Mouse (Mus musculus): ENCODE measurements around the gene Sf3b6. TPM values are rescaled to one million over a fixed set of nuclear protein-coding genes. Genes with fewer than 3 reads are reported as not detected.

Gene Sf3b6
- total and polyA plus RNA-seq, 2 experiments from 2014 or later = 72.9 to 341 TPM

DNA sequence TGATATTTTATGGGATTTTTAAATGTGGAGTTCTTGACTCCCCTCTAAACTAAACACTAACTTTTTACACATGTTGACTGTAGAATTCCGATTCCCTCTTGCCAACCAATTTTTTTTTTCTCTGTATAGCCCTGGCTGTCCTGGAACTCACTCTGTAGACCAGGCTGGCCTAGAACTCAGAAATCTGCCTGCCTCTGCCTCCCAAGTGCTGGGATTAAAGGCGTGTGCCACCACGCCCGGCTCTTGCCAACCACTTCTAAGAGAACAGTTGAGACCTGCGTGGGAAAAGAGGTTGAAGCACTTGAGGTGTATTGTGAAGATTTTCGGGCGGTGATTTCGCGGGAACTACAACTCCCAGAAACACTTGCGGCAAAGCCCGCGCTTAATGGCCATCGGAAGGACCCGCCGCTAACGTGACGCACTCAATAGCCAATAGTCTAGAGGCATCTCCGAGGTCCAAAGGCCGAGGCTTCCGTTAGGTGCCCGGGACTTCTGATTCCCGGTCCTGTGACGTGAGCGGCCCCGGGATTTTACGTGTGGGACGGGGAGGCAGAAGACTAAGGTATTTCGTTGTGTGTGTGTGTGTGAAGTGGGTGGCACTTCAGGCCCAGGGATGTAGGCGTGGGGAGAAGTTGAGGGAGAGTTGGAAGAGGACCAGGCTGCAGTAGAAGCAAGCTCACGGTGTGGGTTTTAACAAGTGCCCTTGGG lies 25.7 kb downstream of the Sf3b6 start, which contains the start of gene Wdcp:
Gene Wdcp (plus strand): TSS at position 414 of the 708 bp plus-strand sequence.
- no peak within 1 kb of the TSS; the same call in 1 of the 2 replicates for H3K9ac ChIP-seq (replicated peaks; ENCODE audit: low read length, poor library complexity, severe bottlenecking)
- H3K4me2 ChIP-seq (ENCODE audit: low read depth, low read length, poor library complexity, severe bottlenecking) = peak within 1 kb of the TSS; percentile 58
- DNase-seq (ENCODE audit: low spot score) (peak; percentile 95), ATAC-seq (ENCODE audit: low FRiP score) (peak; percentile 90)
- peak within 1 kb of the TSS; percentile 45 for H3K4me3 ChIP-seq (ENCODE audit: low read depth, low read length)
- no peaks in the 10 kb centered on the region for H3K4me1 ChIP-seq (ENCODE audit: insufficient read depth, low read length)
- under 1% methylated on average over 30 of the region's 30 CpGs for WGBS
- no peaks in the 10 kb centered on the region for H3K9me3 ChIP-seq (ENCODE audit: low read length)
- no peaks in the 10 kb centered on the region for H3K27me3 ChIP-seq (ENCODE audit: insufficient read depth, low read length)
- H3K27ac ChIP-seq (ENCODE audit: low read depth, low read length) = no peak within 1 kb of the TSS
- H3K36me3 ChIP-seq (ENCODE audit: insufficient read depth, low read length) = no peaks in the 10 kb centered on the region
- TF ChIP-seq CTCF (IDR thresholded peaks at IDR 0.05) = no peak

DNA sequence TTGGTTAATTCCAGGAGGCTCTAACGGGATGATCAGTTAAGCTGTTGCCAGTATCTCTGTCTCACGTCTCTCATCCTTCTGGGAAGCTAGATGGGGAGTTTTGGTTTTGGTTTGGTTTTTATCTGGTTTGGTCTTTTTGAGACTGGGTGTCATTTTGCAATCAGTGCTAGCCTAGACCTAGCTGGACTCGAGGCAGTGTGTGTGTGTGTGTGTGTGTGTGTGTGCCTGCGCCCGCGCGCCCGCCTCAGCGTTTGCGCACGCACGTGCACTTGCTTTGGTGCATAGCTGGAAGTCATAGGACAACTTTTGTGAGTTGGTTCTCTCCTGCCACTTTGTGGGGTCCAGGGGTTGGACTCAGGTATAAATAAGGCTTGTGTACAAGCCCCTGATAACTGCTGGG lies 26.4 kb downstream of the Sf3b6 start:
- H3K27ac ChIP-seq (ENCODE audit: low read depth, low read length) = no peak overlapping the region
- peak overlapping the region; percentile 58 for H3K4me2 ChIP-seq (ENCODE audit: low read depth, low read length, poor library complexity, severe bottlenecking)
- DNase-seq (ENCODE audit: low spot score) (peak; percentile 47), ATAC-seq (ENCODE audit: low FRiP score) (peak; percentile 32; the same call in 1 of the 2 replicates)
- 2% methylated on average over 12 of the region's 12 CpGs for WGBS
- H3K9ac ChIP-seq (replicated peaks; ENCODE audit: low read length, poor library complexity, severe bottlenecking) = no peak overlapping the region; the same call in 1 of the 2 replicates
- no peaks in the 10 kb centered on the region for H3K4me1 ChIP-seq (ENCODE audit: insufficient read depth, low read length)
- peak overlapping the region; percentile 45 for H3K4me3 ChIP-seq (ENCODE audit: low read depth, low read length)
- no peak for TF ChIP-seq CTCF (IDR thresholded peaks at IDR 0.05)
- no peaks in the 10 kb centered on the region for H3K9me3 ChIP-seq (ENCODE audit: low read length)
- H3K27me3 ChIP-seq (ENCODE audit: insufficient read depth, low read length) = no peaks in the 10 kb centered on the region
- H3K36me3 ChIP-seq (ENCODE audit: insufficient read depth, low read length) = no peaks in the 10 kb centered on the region

DNA sequence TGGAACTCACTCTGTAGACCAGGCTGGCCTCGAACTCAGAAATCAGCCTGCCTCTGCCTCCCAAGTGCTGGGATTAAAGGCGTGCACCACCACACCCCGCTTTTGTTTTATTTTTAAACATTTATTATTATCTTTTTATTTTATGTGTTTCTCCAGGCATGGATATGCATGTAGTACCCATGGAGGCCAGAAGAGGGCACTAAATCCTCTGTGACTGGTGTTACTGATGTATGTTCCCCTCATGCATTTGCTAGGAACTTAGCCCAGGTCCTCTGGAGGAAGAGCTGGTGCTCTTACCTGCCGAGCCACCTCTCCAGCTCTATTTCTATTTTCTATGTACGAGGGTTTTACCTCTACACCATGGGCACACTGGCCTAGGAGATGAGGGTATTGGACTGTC lies 38.8 kb downstream of the Sf3b6 start:
- Histone ChIP-seq H3K4me2 (ENCODE audit: low read depth, low read length, poor library complexity, severe bottlenecking) (no peak overlapping the region), H3K4me1 (ENCODE audit: insufficient read depth, low read length) (no peaks in the 10 kb centered on the region), H3K36me3 (ENCODE audit: insufficient read depth, low read length) (peaks cover 5% of the 10 kb centered on the region; the same call in 1 of the 2 replicates), H3K9ac (replicated peaks; ENCODE audit: low read length, poor library complexity, severe bottlenecking) (no peak overlapping the region), H3K27ac (ENCODE audit: low read depth, low read length) (no peak overlapping the region), H3K27me3 (ENCODE audit: insufficient read depth, low read length) (no peaks in the 10 kb centered on the region), H3K4me3 (ENCODE audit: low read depth, low read length) (no peak overlapping the region), H3K9me3 (ENCODE audit: low read length) (no peaks in the 10 kb centered on the region)
- peak; percentile 51 for TF ChIP-seq CTCF (IDR thresholded peaks at IDR 0.05)
- DNase-seq (ENCODE audit: low spot score) (no peak), ATAC-seq (ENCODE audit: low FRiP score) (no peak)
- 97% methylated on average over 5 of the region's 5 CpGs for WGBS

DNA sequence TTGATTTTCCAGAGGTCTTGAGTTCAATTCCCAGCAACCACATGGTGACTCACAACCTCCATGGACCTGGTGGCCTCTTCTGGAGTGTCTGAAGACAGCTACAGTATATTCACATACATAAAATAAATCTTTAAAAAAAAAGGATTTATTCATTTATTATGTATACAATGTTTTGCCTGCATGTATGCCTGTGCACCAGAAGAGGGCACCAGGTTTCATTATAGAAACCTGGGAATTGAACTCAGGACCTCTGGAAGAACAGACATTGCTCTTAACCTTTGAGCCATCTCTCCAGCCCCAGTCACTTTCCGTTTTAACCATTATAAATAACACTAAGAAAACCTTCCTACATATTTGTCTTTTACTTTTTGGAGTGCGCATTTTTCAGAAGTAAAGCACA lies 39.5 kb downstream of the Sf3b6 start:
- ATAC-seq (ENCODE audit: low FRiP score) = no peak
- H3K9me3 ChIP-seq (ENCODE audit: low read length) = no peaks in the 10 kb centered on the region
- H3K4me3 ChIP-seq (ENCODE audit: low read depth, low read length) = no peak overlapping the region
- no peak overlapping the region for H3K27ac ChIP-seq (ENCODE audit: low read depth, low read length)
- H3K4me2 ChIP-seq (ENCODE audit: low read depth, low read length, poor library complexity, severe bottlenecking) = no peak overlapping the region
- H3K9ac ChIP-seq (replicated peaks; ENCODE audit: low read length, poor library complexity, severe bottlenecking) = no peak overlapping the region
- no peak for DNase-seq (ENCODE audit: low spot score)
- peak; percentile 38 for TF ChIP-seq CTCF (IDR thresholded peaks at IDR 0.05)
- WGBS = 98% methylated on average over 2 of the region's 2 CpGs
- H3K4me1 ChIP-seq (ENCODE audit: insufficient read depth, low read length) = no peaks in the 10 kb centered on the region
- no peaks in the 10 kb centered on the region for H3K27me3 ChIP-seq (ENCODE audit: insufficient read depth, low read length)
- peaks cover 5% of the 10 kb centered on the region; the same call in 1 of the 2 replicates for H3K36me3 ChIP-seq (ENCODE audit: insufficient read depth, low read length)

DNA sequence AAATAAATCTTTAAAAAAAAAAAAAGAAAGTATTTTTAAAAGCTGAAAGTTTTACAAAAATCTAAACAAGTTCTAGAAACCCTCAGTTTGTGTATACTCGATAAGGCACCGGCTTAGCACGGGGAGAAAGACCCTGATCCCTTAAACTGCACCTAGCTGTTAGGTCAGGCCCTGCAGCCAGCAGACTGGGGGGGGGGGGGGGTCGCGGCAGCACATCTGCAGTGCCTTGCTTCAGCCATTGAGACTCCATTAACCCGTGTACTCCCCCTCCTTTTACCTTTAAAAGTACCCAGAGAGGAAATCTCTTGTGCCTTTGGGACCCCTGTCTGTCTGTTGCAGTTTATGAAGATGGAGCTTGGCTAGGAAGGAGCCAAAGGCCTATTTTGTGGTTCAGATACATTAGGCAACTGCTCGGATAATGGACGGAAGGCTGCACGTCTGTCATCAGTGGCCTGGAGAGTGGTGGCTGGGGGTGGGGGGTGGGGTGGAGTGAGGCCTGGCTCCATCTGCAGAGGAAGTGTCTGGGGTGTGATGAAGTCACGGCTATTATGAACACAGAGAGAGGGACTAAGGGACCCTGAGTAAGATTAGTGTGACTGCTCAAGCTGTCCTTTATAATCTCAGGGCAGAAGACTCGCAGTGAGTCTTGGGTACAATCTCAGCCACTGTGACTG lies 42.0 kb downstream of the Sf3b6 start:
- no peak for TF ChIP-seq CTCF (IDR thresholded peaks at IDR 0.05)

DNA sequence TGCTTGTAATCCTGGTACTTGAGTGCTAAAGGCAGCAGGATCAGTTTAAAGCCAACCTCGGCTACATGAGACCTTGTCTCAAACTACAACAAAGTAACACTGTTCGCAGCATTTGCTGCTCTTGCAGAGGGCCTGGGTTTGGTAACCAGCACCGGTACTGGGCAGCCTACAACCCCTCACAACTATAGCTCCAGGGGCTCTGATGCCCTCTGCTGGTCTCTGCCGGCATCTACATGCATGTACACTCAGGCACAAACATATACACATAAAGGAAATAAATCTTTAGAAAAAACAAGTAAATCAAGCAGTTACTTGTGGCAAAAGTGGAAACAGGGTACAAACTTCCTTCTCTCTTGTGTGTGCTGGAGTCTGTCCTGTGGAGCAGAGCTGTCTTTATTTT lies 45.3 kb downstream of the Sf3b6 start:
- no peak overlapping the region for H3K4me2 ChIP-seq (ENCODE audit: low read depth, low read length, poor library complexity, severe bottlenecking)
- H3K27ac ChIP-seq (ENCODE audit: low read depth, low read length) = no peak overlapping the region
- no peaks in the 10 kb centered on the region for H3K9me3 ChIP-seq (ENCODE audit: low read length)
- ATAC-seq (ENCODE audit: low FRiP score) (no peak), DNase-seq (ENCODE audit: low spot score) (no peak)
- WGBS = 96% methylated on average over 4 of the region's 4 CpGs
- TF ChIP-seq CTCF (IDR thresholded peaks at IDR 0.05) = peak; percentile 37; the same call in 1 of the 2 replicates
- no peaks in the 10 kb centered on the region for H3K4me1 ChIP-seq (ENCODE audit: insufficient read depth, low read length)
- 0 out of 2 replicates have a peak, but pooled peaks cover 4% of the 10 kb centered on the region for H3K36me3 ChIP-seq (ENCODE audit: insufficient read depth, low read length)
- H3K27me3 ChIP-seq (ENCODE audit: insufficient read depth, low read length) = no peaks in the 10 kb centered on the region
- no peak overlapping the region for H3K4me3 ChIP-seq (ENCODE audit: low read depth, low read length)
- H3K9ac ChIP-seq (replicated peaks; ENCODE audit: low read length, poor library complexity, severe bottlenecking) = no peak overlapping the region

More for the DNA sequence above, 42.0 kb downstream of the Sf3b6 start:
- no peak overlapping the region for H3K27ac ChIP-seq (ENCODE audit: low read depth, low read length)
- H3K4me2 ChIP-seq (ENCODE audit: low read depth, low read length, poor library complexity, severe bottlenecking) = no peak overlapping the region
- no peaks in the 10 kb centered on the region for H3K27me3 ChIP-seq (ENCODE audit: insufficient read depth, low read length)
- H3K9ac ChIP-seq (replicated peaks; ENCODE audit: low read length, poor library complexity, severe bottlenecking) = no peak overlapping the region
- DNase-seq (ENCODE audit: low spot score) = peak; percentile 20
- H3K4me3 ChIP-seq (ENCODE audit: low read depth, low read length) = no peak overlapping the region
- 38% methylated on average over 11 of the region's 11 CpGs for WGBS
- H3K4me1 ChIP-seq (ENCODE audit: insufficient read depth, low read length) = no peaks in the 10 kb centered on the region
- no peaks in the 10 kb centered on the region for H3K9me3 ChIP-seq (ENCODE audit: low read length)
- no peak for ATAC-seq (ENCODE audit: low FRiP score)
- H3K36me3 ChIP-seq (ENCODE audit: insufficient read depth, low read length) = peaks cover 5% of the 10 kb centered on the region; the same call in 1 of the 2 replicates

Measured in midbrain, postnatal 0 days (tissue).